Mouse (Mus musculus) ES-E14 (cell line): ENCODE results near the gene Hsdl1. TPM values are rescaled to one million over a fixed set of nuclear protein-coding genes. Genes with fewer than 3 reads are reported as not detected.
A peak's percentile ranks its signal among the peaks of the same experiment; 100 is the strongest.

Experiments used
- DNase-seq: peaks from one replicate; pipeline ENCODE4 v3.0.0-alpha.2; 2013; ENCODE audit warnings: low read depth, low spot score
- H3K27ac ChIP-seq: 2 replicates; pipeline ENCODE4 v1.5.1; 2012; ENCODE audit warnings: low read depth, mild to moderate bottlenecking, low read length, moderate library complexity, mixed read lengths; ENCODE audit not compliant: poor library complexity, insufficient read depth, severe bottlenecking
- H3K36me3 ChIP-seq: 2 replicates; pipeline ENCODE4 v1.6.1; 2012; ENCODE audit warnings: mild to moderate bottlenecking, low read length, moderate library complexity, mixed read lengths; ENCODE audit not compliant: control insufficient read depth, poor library complexity, insufficient read depth, severe bottlenecking
- H3K4me1 ChIP-seq, 2 experiments: fragments of 150-350 bp in 1 of 2; sonication (generic) in 1 of 2; 2 replicates each; pipeline ENCODE4 v1.6.1; 2012; ENCODE audit warnings: low read length in 2 of 2, mild to moderate bottlenecking in 1 of 2, mixed read lengths in 1 of 2; ENCODE audit not compliant: control insufficient read depth in 2 of 2, insufficient read depth in 2 of 2, poor library complexity in 1 of 2
- H3K4me3 ChIP-seq, 2 experiments: fragments of 150-350 bp in 1 of 2; sonication (generic) in 1 of 2; 2 replicates each; pipeline ENCODE4 v1.5.1; 2012; ENCODE audit warnings: low read length in 2 of 2, low read depth in 1 of 2, mild to moderate bottlenecking in 1 of 2, mixed read lengths in 1 of 2; ENCODE audit not compliant: insufficient read depth in 1 of 2, poor library complexity in 1 of 2, severe bottlenecking in 1 of 2
- H3K9ac ChIP-seq: 2 replicates; pipeline ENCODE4 v1.6.1; 2012; ENCODE audit warnings: low read depth, mild to moderate bottlenecking, low read length, mixed read lengths; ENCODE audit not compliant: poor library complexity, insufficient read depth, severe bottlenecking
- H3K9me3 ChIP-seq: fragments of 150-350 bp; sonication (generic); 2 replicates; pipeline ENCODE4 v1.6.1; 2012; ENCODE audit warnings: low read depth, mild to moderate bottlenecking, low read length; ENCODE audit not compliant: control insufficient read depth, insufficient read depth
- CHD2 ChIP-seq: IDR thresholded peaks from 2 replicates; pipeline ENCODE4 v1.6.1; 2014; ENCODE audit warnings: mild to moderate bottlenecking, low read depth, low read length, inconsistent platforms
- HCFC1 ChIP-seq: IDR thresholded peaks from 2 replicates; pipeline ENCODE4 v1.6.1; 2012; ENCODE audit warnings: low read length, inconsistent platforms, borderline replicate concordance; ENCODE audit not compliant: insufficient read depth
- MAFK ChIP-seq: IDR thresholded peaks from 2 replicates; pipeline ENCODE4 v1.6.1; 2014; ENCODE audit warnings: mild to moderate bottlenecking, low read depth, low read length, inconsistent platforms; ENCODE audit not compliant: insufficient read depth
- ZC3H11A ChIP-seq: IDR thresholded peaks from 2 replicates; pipeline ENCODE4 v1.6.1; 2012; ENCODE audit warnings: low read depth, mild to moderate bottlenecking, inconsistent platforms, low read length, borderline replicate concordance
- ZNF384 ChIP-seq: IDR thresholded peaks from 2 replicates; pipeline ENCODE4 v1.6.1; 2012; ENCODE audit warnings: low read depth, low read length, inconsistent platforms
- in situ Hi-C, 2 experiments: fragments of 600-800 bp; cut with MboI; formaldehyde crosslinking; loops; one replicate each; pipeline ENCODE4 v1.15.1; 2025; ENCODE audit warnings: low sequenced_read_pairs in 2 of 2, inconsistent platforms in 1 of 2; ENCODE audit not compliant: unreplicated experiment in 2 of 2
- total RNA-seq: library from RNA; depleted of rRNA; stranded (reverse); fragments of 300-350 nt; gene quantifications from 2 replicates; pipeline ENCODE4 v1.2.3, GENCODE M21; 2012

Gene Hsdl1
- total RNA-seq, 1 experiment = 19.7 TPM

DNA sequence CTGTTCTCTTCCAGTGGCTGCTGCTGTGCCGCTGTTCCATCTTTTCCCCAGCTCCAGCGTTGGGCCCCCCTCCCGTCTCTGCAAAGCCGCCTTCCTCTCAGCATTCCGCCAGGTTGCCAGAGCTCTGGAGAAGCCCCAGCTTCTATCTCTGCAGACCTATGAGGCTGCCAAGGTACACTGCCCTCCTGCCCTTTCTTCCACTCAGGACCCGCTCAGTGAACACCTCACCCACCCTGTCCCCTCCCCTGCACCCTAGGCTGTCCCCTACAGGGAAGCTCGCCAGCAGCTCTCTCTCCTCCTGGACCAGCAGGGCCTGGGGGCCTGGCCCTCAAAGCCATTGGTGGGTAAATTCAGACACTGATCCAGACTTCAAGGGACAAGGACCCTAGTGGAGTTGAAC is 41.4 kb upstream of the Hsdl1 start:
- no peak for DNase-seq
- H3K9ac ChIP-seq = no peak overlapping the region
- in situ Hi-C loops = no loop called here
- H3K36me3 ChIP-seq = no peaks in the 10 kb centered on the region
- H3K4me1 ChIP-seq = peaks cover 7 to 17% of the 10 kb centered on the region in 2 experiments; a peak in 3 of 4 replicates
- no peak for TF ChIP-seq HCFC1
- TF ChIP-seq ZNF384 = no peak
- no peak for TF ChIP-seq ZC3H11A
- TF ChIP-seq MAFK = no peak
- no peak for TF ChIP-seq CHD2
- H3K9me3 ChIP-seq = no peaks in the 10 kb centered on the region
- H3K4me3 ChIP-seq = peak overlapping the region in 1 of 2 experiments; percentile 7; a peak in 1 of 4 replicates
- H3K27ac ChIP-seq = no peak overlapping the region

GRCm38 (mm10) chr8:119615096-119615495 is 40.1 kb upstream of the Hsdl1 start:
- H3K27ac ChIP-seq = no peak overlapping the region
- H3K9me3 ChIP-seq = no peaks in the 10 kb centered on the region
- 0 out of 4 replicates have a peak overlapping the region, but pooled peaks of 1 of the 2 experiments have one; percentile 17 for H3K4me3 ChIP-seq
- DNase-seq = no peak
- in situ Hi-C loops = no loop called here
- no peak overlapping the region for H3K9ac ChIP-seq
- H3K4me1 ChIP-seq = peaks cover 2 to 10% of the 10 kb centered on the region in 2 experiments; a peak in 2 of 4 replicates
- no peaks in the 10 kb centered on the region for H3K36me3 ChIP-seq
- TF ChIP-seq ZC3H11A (no peak), CHD2 (no peak), HCFC1 (no peak), ZNF384 (no peak), MAFK (no peak)

- DNase-seq = peak; percentile 65
- Histone ChIP-seq H3K27ac (no peak within 1 kb of the TSS), H3K4me3 (peak within 1 kb of the TSS in 1 of 2 experiments; percentile 26; a peak in 2 of 4 replicates), H3K9ac (peak within 1 kb of the TSS; percentile 20), H3K4me1 (peaks cover 0 to 2% of the 10 kb centered on the region in 2 experiments; a peak in 1 of 4 replicates), H3K36me3 (no peaks in the 10 kb centered on the region), H3K9me3 (no peaks in the 10 kb centered on the region)
- in situ Hi-C loops = no loop called here
- no peak for TF ChIP-seq ZNF384
- TF ChIP-seq CHD2 = peak; percentile 88
Observed at GRCm38 (mm10) chr8:119612471-119612870, 37.5 kb upstream of the Hsdl1 start, which contains the start of gene Adad2. Gene Adad2, plus strand, starts transcription at chr8:119612747.

DNA sequence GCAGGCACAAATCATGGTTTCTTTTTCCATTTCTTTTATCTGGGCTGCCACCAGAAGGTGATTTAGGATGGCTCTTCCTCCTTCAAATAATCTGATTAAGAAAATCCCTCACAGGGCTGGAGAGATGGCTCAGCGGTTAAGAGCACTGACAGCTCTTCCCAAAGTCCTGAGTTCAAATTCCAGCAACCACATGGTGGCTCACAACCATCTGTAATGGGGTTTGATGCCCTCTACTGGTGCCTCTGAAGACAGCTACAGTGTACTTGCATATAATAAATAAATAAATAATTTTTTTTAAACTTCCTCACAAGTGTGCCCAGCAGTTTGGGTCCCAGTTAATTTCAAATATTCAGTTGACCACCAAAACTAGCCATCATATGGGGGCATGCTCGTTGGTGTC is 31.2 kb upstream of the Hsdl1 start:
- Histone ChIP-seq H3K9ac (no peak overlapping the region), H3K9me3 (no peaks in the 10 kb centered on the region), H3K4me3 (no peak overlapping the region), H3K4me1 (peaks cover 0 to 7% of the 10 kb centered on the region in 2 experiments; a peak in 1 of 4 replicates), H3K27ac (no peak overlapping the region), H3K36me3 (peaks cover 17% of the 10 kb centered on the region)
- in situ Hi-C loops = no loop called here
- no peak for TF ChIP-seq MAFK
- TF ChIP-seq ZNF384 = peak; percentile 71
- no peak for TF ChIP-seq ZC3H11A
- TF ChIP-seq CHD2 = no peak
- TF ChIP-seq HCFC1 = no peak
- DNase-seq = no peak

DNA sequence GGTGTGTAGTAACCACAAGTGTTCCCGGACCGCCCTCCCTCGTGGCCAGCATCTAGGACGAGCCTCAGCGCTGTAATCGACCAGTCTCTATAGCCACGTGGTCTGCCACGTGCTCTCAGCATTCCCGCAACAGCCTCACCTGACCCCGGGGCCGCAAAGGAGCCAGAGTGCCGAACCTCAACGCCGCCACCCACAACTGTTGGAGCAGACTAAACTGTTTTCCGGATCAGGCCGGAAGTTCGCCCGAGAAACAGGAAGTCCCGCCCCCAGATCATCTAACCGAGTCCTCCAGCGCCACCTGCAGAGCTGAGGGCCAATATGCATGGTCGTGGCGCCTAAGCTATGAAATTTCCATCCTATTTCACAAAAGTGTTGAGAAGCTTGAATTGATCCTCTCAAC is 30.0 kb upstream of the Hsdl1 start, which contains the start of gene Taf1c:
Gene Taf1c, minus strand, starts transcription at position 227 of the 400 bp plus-strand sequence.
- Histone ChIP-seq H3K9ac (peak within 1 kb of the TSS; percentile 91), H3K9me3 (no peaks in the 10 kb centered on the region), H3K4me3 (peak within 1 kb of the TSS; percentile 87 to 90), H3K27ac (no peak within 1 kb of the TSS), H3K4me1 (peaks cover 0 to 7% of the 10 kb centered on the region in 2 experiments; a peak in 1 of 4 replicates), H3K36me3 (peaks cover 29% of the 10 kb centered on the region)
- in situ Hi-C loops = no loop called here
- TF ChIP-seq MAFK (no peak), ZC3H11A (no peak), HCFC1 (0 out of 2 replicates have a peak, but pooled peaks have one; percentile 18), ZNF384 (no peak), CHD2 (no peak)
- DNase-seq = peak; percentile 93
